Mouse (Mus musculus) ES-Bruce4 (cell line): ENCODE measurements around the gene Zfp653. TPM values are rescaled to one million over a fixed set of nuclear protein-coding genes. Genes with fewer than 3 reads are reported as not detected.

Source experiments
- H3K27ac ChIP-seq: 2 replicates; pipeline ENCODE4 v1.5.1; 2012; ENCODE audit warnings: low read length, inconsistent platforms; ENCODE audit not compliant: insufficient read depth
- H3K27me3 ChIP-seq: 2 replicates; pipeline ENCODE4 v1.6.1; 2012; ENCODE audit warnings: mild to moderate bottlenecking, low read length, inconsistent platforms; ENCODE audit not compliant: control insufficient read depth, poor library complexity, insufficient read depth, severe bottlenecking
- H3K36me3 ChIP-seq: 2 replicates; pipeline ENCODE4 v1.6.1; 2012; ENCODE audit warnings: inconsistent platforms, mild to moderate bottlenecking, low read length, moderate library complexity; ENCODE audit not compliant: control insufficient read depth, poor library complexity, insufficient read depth, severe bottlenecking
- H3K4me1 ChIP-seq: one replicate; pipeline ENCODE4 v1.8.1; 2011; ENCODE audit warnings: low read length; ENCODE audit not compliant: control insufficient read depth, insufficient read depth
- H3K4me3 ChIP-seq: 2 replicates; pipeline ENCODE4 v1.5.1; 2011; ENCODE audit warnings: low read depth, mild to moderate bottlenecking, low read length
- H3K9ac ChIP-seq: 2 replicates; pipeline ENCODE4 v1.6.1; 2012; ENCODE audit warnings: low read depth, mild to moderate bottlenecking, inconsistent platforms; ENCODE audit not compliant: poor library complexity, severe bottlenecking
- H3K9me3 ChIP-seq: replicated peaks from 2 replicates; pipeline ENCODE4 v1.6.1; 2012; ENCODE audit warnings: mild to moderate bottlenecking, low read length, inconsistent platforms; ENCODE audit not compliant: control insufficient read depth, poor library complexity, insufficient read depth, severe bottlenecking
- CTCF ChIP-seq: IDR thresholded peaks from one replicate; pipeline ENCODE4 v1.8.1; 2011; ENCODE audit warnings: low read depth, low read length
- EP300 ChIP-seq: IDR thresholded peaks from 2 replicates; pipeline ENCODE4 v1.6.1; 2011; ENCODE audit warnings: low read depth, low read length; ENCODE audit not compliant: insufficient read depth
- POLR2A ChIP-seq: IDR thresholded peaks from one replicate; pipeline ENCODE4 v1.8.1; 2011; ENCODE audit warnings: low read length; ENCODE audit not compliant: insufficient read depth
- polyA plus RNA-seq: library from polyadenylated mRNA; stranded (reverse); fragments of >200 nt; gene quantifications from 2 replicates; pipeline ENCODE4 v1.2.4, GENCODE M21; 2011; ENCODE audit warnings: low read depth; ENCODE audit not compliant: missing spikeins, insufficient read depth, insufficient read length

The Zfp653 gene
- 7.2 and 8.8 TPM in 2 replicates for polyA plus RNA-seq

GRCm38 (mm10) chr9:22070791-22071573 is at the start of gene Zfp653, which contains the start of gene Gm49318:
TSS of gene Zfp653 (minus strand) at chr9:22071376.
TSS of gene Gm49318 (minus strand) at chr9:22071259.
- Histone ChIP-seq H3K9ac (peak within 1 kb of the TSS; percentile 98), H3K4me1 (no peaks in the 10 kb centered on the region), H3K36me3 (peaks cover 8% of the 10 kb centered on the region), H3K27me3 (no peaks in the 10 kb centered on the region), H3K9me3 (no peaks in the 10 kb centered on the region), H3K27ac (peak within 1 kb of the TSS; percentile 71), H3K4me3 (peak within 1 kb of the TSS; percentile 78)
- TF ChIP-seq CTCF (no peak), EP300 (0 out of 2 replicates have a peak, but pooled peaks have one; percentile 22)

GRCm38 (mm10) chr9:22119543-22119942 is 48.4 kb upstream of the Zfp653 start:
- Histone ChIP-seq H3K9me3 (no peaks in the 10 kb centered on the region), H3K4me1 (no peaks in the 10 kb centered on the region), H3K27me3 (no peaks in the 10 kb centered on the region), H3K4me3 (no peak overlapping the region), H3K36me3 (no peaks in the 10 kb centered on the region), H3K27ac (no peak overlapping the region), H3K9ac (no peak overlapping the region)
- TF ChIP-seq CTCF = no peak
- no peak for TF ChIP-seq POLR2A
- TF ChIP-seq EP300 = no peak

- H3K27ac ChIP-seq = no peak overlapping the region
- H3K4me3 ChIP-seq = peak overlapping the region; percentile 89
- H3K9me3 ChIP-seq = no peaks in the 10 kb centered on the region
- H3K36me3 ChIP-seq = peaks cover 6% of the 10 kb centered on the region
- peak overlapping the region; percentile 76 for H3K9ac ChIP-seq
- no peak for TF ChIP-seq CTCF
- TF ChIP-seq POLR2A = no peak
- TF ChIP-seq EP300 = no peak
- no peaks in the 10 kb centered on the region for H3K4me1 ChIP-seq
- H3K27me3 ChIP-seq = no peaks in the 10 kb centered on the region
Observed at GRCm38 (mm10) chr9:22117754-22118456, 46.7 kb upstream of the Zfp653 start.

GRCm38 (mm10) chr9:22116740-22117426 is 45.7 kb upstream of the Zfp653 start, which contains the start of gene Elof1:
TSS of gene Elof1 (minus strand) at chr9:22117172.
- Histone ChIP-seq H3K9me3 (no peaks in the 10 kb centered on the region), H3K4me3 (peak within 1 kb of the TSS; percentile 89), H3K4me1 (no peaks in the 10 kb centered on the region), H3K27ac (peak within 1 kb of the TSS; percentile 52; the same call in 1 of the 2 replicates), H3K36me3 (peaks cover 13% of the 10 kb centered on the region), H3K9ac (peak within 1 kb of the TSS; percentile 86), H3K27me3 (no peaks in the 10 kb centered on the region)
- peak; percentile 97 for TF ChIP-seq POLR2A
- TF ChIP-seq CTCF = no peak
- peak; percentile 51; the same call in 1 of the 2 replicates for TF ChIP-seq EP300

- Histone ChIP-seq H3K27ac (no peak overlapping the region), H3K27me3 (no peaks in the 10 kb centered on the region), H3K4me1 (no peaks in the 10 kb centered on the region), H3K9me3 (no peaks in the 10 kb centered on the region), H3K4me3 (peak overlapping the region; percentile 77), H3K9ac (peak overlapping the region; percentile 86), H3K36me3 (peaks cover 13% of the 10 kb centered on the region)
- no peak for TF ChIP-seq POLR2A
- no peak for TF ChIP-seq CTCF
- no peak for TF ChIP-seq EP300
Observed at GRCm38 (mm10) chr9:22116086-22116485, 44.9 kb upstream of the Zfp653 start.
